Mouse (Mus musculus): Measurements from ENCODE around the gene Myo1f. TPM values are rescaled to one million over a fixed set of nuclear protein-coding genes. Genes with fewer than 3 reads are reported as not detected.

The Myo1f gene
- polyA plus RNA-seq, 1 experiment from 2014 or later = 1.6 TPM

DNA sequence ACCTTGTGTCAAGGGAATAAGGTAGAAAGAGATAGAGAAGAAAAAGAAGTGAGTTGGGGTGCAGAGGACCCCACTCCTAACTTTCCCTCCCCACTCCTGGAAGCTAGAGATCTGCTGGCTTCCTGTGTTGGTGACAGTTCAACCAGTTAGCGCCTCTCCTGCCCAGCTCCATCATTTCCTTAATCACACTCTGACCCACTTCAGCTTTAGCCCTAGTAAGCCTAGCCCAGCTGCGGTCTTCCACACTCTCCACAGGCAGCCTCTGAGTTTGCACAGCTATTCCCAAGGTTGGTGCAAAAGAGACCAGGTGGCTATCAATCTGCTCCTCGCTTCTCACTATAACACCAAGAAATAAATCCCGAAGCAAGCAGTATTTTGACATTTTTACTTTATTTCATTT is 15.6 kb upstream of the Myo1f start:
- H3K4me3 ChIP-seq = no peak overlapping the region
- H3K4me1 ChIP-seq = no peaks in the 10 kb centered on the region
- no peaks in the 10 kb centered on the region for H3K9me3 ChIP-seq
- H3K36me3 ChIP-seq (replicated peaks) = peaks cover 56% of the 10 kb centered on the region
- no peak overlapping the region for H3K27ac ChIP-seq
- H3K27me3 ChIP-seq (ENCODE audit: poor library complexity, severe bottlenecking) = no peaks in the 10 kb centered on the region
- no peak for DNase-seq (ENCODE audit: extremely low spot score, low spot score)
- WGBS = 95% methylated on average over 4 of the region's 4 CpGs

DNA sequence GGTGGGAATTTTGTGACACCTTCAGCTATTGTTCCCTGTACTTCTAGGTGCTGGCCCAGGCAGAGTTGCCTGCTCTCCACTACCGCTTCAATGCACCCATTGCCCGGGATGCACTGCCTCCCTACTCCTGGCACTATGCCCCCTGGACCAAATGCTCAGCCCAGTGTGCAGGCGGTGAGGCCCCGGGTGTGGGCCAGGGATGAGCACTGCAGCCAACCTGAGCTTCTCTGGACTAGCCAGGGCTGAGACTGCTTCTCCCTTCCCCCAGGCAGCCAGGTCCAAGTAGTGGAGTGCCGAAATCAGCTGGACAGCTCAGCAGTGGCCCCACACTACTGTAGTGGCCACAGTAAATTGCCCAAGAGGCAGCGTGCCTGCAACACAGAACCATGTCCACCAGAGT is 6.3 kb upstream of the Myo1f start:
- H3K4me1 ChIP-seq = no peaks in the 10 kb centered on the region
- H3K27ac ChIP-seq = no peak overlapping the region
- no peak overlapping the region for H3K4me3 ChIP-seq
- 92% methylated on average over 6 of the region's 6 CpGs for WGBS
- DNase-seq (ENCODE audit: extremely low spot score, low spot score) = no peak
- peaks cover 83% of the 10 kb centered on the region for H3K36me3 ChIP-seq (replicated peaks)
- no peaks in the 10 kb centered on the region for H3K27me3 ChIP-seq (ENCODE audit: poor library complexity, severe bottlenecking)
- H3K9me3 ChIP-seq = no peaks in the 10 kb centered on the region

DNA sequence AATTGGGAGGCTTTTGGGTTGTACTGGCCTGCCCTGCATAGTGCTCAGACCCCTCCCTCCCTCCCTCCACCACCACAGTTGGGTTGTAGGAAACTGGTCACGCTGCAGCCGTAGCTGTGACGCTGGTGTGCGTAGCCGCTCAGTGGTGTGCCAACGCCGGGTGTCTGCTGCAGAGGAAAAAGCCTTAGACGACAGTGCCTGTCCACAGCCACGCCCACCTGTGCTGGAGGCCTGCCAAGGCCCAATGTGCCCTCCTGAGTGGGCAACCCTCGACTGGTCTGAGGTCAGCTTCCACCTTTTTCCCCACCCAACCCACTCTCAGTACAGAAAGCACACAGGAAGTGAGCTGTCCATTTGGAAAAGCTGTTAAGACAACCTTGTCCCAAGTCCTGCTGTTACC is 5.1 kb upstream of the Myo1f start:
- H3K27me3 ChIP-seq (ENCODE audit: poor library complexity, severe bottlenecking) = no peaks in the 10 kb centered on the region
- no peaks in the 10 kb centered on the region for H3K4me1 ChIP-seq
- peaks cover 73% of the 10 kb centered on the region for H3K36me3 ChIP-seq (replicated peaks)
- H3K27ac ChIP-seq = no peak overlapping the region
- 91% methylated on average over 10 of the region's 10 CpGs for WGBS
- DNase-seq (ENCODE audit: extremely low spot score, low spot score) = no peak
- no peak overlapping the region for H3K4me3 ChIP-seq
- no peaks in the 10 kb centered on the region for H3K9me3 ChIP-seq

DNA sequence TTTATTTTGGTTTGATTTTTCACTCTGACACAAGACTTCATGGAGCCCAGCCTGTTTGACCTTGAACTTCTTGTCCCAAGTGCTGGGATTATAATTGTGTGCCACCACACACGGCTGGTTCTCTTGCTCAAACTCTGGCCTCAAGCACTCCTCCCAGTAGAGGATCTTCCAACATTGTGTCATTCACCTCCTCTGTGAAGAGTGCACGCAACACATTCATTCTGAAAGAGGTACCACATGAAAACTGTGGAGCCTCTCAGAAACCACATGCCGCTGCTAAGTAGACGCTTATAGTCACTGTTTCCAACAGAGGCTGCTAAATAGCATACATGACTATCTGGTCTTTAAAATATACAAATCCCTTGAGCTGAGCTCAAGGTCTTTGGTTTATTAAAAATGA is 3.4 kb upstream of the Myo1f start:
- DNase-seq (ENCODE audit: extremely low spot score, low spot score) = no peak
- peaks cover 60% of the 10 kb centered on the region for H3K36me3 ChIP-seq (replicated peaks)
- 96% methylated on average over 4 of the region's 4 CpGs for WGBS
- no peaks in the 10 kb centered on the region for H3K27me3 ChIP-seq (ENCODE audit: poor library complexity, severe bottlenecking)
- no peak overlapping the region for H3K27ac ChIP-seq
- H3K9me3 ChIP-seq = no peaks in the 10 kb centered on the region
- H3K4me1 ChIP-seq = no peaks in the 10 kb centered on the region
- H3K4me3 ChIP-seq = no peak overlapping the region

DNA sequence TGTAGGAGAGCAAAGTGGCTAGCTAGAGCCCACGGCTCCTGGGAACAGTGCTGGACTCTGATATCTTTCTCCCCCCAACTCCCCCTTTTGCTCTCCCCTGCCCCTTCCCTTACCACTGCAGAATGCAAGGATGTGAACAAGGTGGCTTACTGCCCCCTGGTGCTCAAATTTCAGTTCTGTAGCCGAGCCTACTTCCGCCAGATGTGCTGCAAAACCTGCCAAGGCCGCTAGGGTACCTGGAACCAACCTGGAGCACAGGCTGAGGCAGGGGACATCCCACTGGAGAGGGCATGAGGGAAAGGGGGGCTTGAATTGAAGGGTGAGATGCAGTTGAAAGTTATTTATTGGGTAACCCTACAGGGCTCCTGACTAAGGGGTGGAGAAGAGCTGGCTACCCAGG is 2.5 kb upstream of the Myo1f start:
- Histone ChIP-seq H3K27ac (no peak overlapping the region), H3K9me3 (no peaks in the 10 kb centered on the region), H3K36me3 (replicated peaks) (peaks cover 54% of the 10 kb centered on the region), H3K4me3 (no peak overlapping the region), H3K4me1 (no peaks in the 10 kb centered on the region), H3K27me3 (ENCODE audit: poor library complexity, severe bottlenecking) (no peaks in the 10 kb centered on the region)
- peak; percentile 59 for DNase-seq (ENCODE audit: extremely low spot score, low spot score)
- WGBS = 54% methylated on average over 4 of the region's 4 CpGs

DNA sequence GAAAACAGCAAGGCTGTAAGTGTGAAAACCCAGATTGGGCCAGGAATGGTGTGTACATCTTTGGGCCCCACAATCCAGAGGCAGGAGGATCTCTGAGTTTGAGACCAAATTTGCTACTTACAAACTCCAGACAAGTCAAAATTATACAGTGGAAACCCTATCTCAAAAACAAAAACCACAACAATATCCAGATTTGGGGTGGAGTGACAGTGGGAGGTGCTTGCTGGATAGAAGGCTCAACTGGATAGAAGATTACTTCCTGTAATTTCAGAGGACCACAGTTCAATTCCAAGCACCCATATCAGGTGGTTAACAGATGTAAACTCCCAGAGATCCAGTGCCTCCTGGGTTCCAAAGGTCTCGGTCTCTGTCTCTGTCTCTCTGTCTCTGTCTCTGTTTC is 971 bp upstream of the Myo1f start:
- no peaks in the 10 kb centered on the region for H3K27me3 ChIP-seq (ENCODE audit: poor library complexity, severe bottlenecking)
- H3K9me3 ChIP-seq = no peaks in the 10 kb centered on the region
- 68% methylated on average over 1 of the region's 1 CpGs for WGBS
- H3K4me3 ChIP-seq = no peak overlapping the region
- no peak for DNase-seq (ENCODE audit: extremely low spot score, low spot score)
- H3K4me1 ChIP-seq = no peaks in the 10 kb centered on the region
- H3K27ac ChIP-seq = no peak overlapping the region
- peaks cover 38% of the 10 kb centered on the region for H3K36me3 ChIP-seq (replicated peaks)

DNA sequence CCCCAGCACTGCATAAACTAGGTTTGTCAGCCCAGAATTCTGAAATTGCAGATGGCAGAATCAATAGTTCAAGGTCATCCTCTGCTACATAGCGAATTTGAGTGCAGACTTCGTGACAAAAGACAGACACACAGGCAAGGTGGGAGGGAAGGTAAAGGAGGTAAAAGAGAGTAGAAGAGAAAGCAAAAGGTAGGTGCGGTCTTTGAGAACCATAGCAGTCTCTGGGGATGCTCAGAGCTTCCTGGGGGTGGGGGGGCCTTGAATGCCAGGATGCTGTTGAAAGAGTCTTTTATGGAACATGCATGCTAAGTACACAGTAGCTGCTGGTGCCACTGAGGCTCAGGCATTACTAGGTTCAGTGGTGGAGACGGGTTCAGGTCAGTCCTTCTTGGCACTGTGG is 2.4 kb downstream of the Myo1f start:
- Histone ChIP-seq H3K9me3 (no peaks in the 10 kb centered on the region), H3K4me1 (no peaks in the 10 kb centered on the region), H3K4me3 (no peak overlapping the region), H3K36me3 (replicated peaks) (peaks cover 12% of the 10 kb centered on the region), H3K27ac (no peak overlapping the region), H3K27me3 (ENCODE audit: poor library complexity, severe bottlenecking) (no peaks in the 10 kb centered on the region)
- DNase-seq (ENCODE audit: extremely low spot score, low spot score) = no peak
- WGBS = 72% methylated on average over 4 of the region's 4 CpGs

DNA sequence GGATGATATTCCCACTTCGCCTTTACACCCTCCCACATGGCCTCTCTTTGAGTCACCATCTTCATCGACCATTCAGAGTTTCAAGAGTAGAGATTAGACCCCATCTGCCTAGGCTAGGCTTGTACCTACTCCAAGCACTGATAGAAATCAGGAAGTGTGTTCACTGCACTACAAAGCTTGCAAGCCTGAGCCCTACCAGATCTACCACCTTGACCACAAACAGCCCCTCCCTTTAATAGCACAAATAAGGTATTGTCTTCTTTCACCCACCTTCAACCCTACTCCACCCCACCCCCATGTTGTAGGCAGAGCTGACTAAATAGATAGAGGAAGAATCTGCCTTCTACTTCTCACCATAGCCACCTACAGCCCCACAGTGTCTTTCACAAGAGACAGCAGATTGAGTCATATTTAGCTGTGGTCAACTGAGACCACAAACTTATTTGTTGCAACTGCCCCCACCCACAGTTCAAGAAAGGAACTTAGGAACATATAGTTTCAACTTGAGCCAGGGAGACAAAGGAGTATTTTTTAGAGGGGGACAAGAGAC is 8.1 kb downstream of the Myo1f start:
- DNase-seq (ENCODE audit: extremely low spot score, low spot score) = no peak
- no peak overlapping the region for H3K27ac ChIP-seq
- no peaks in the 10 kb centered on the region for H3K4me1 ChIP-seq
- 0 out of 2 replicates have a peak, but pooled peaks cover 4% of the 10 kb centered on the region for H3K9me3 ChIP-seq
- 83% methylated on average over 2 of the region's 2 CpGs for WGBS
- no peaks in the 10 kb centered on the region for H3K36me3 ChIP-seq (replicated peaks)
- no peak overlapping the region for H3K4me3 ChIP-seq
- no peaks in the 10 kb centered on the region for H3K27me3 ChIP-seq (ENCODE audit: poor library complexity, severe bottlenecking)

DNA sequence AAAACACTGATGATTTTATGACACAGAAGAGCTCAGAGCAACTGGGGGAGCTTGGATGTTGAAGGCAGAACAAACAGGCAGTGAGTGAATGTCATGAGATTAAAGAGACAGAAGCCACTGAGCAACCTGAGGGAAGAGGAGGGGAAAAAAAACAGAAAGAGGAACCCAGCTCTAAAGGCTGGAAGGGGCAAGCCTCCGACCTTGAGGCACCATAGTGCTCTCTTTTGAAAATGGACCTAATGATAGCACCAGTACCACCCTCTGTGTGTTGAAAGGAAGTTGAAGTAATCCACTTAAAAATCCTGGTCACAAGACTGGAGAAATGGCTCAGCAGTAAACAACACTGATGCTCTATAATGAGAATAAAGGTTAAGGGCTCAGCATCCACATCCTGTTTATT is 9.1 kb downstream of the Myo1f start:
- WGBS = 68% methylated on average over 1 of the region's 1 CpGs
- no peak overlapping the region for H3K4me3 ChIP-seq
- no peaks in the 10 kb centered on the region for H3K36me3 ChIP-seq (replicated peaks)
- DNase-seq (ENCODE audit: extremely low spot score, low spot score) = no peak
- no peaks in the 10 kb centered on the region for H3K27me3 ChIP-seq (ENCODE audit: poor library complexity, severe bottlenecking)
- no peaks in the 10 kb centered on the region for H3K4me1 ChIP-seq
- no peak overlapping the region for H3K27ac ChIP-seq
- 0 out of 2 replicates have a peak, but pooled peaks cover 4% of the 10 kb centered on the region for H3K9me3 ChIP-seq

DNA sequence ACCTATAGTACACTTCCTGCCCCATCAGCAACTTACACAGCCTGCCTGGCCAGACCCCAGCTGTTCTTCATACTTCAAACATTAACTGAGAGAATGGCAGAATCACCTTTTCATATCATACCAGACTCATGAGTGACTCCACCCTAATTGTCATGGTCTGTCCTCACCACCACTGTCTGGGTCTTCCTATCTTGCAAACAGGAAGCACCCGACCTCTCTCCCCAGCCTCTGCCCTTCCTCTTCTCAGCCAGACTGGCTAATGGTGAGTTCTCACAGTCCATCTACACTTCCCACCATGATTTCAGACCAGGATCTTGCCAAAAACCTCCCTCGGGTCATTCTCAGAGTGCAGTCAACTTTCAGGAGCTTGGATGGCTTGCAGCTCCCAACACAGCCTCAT is 10.7 kb downstream of the Myo1f start:
- no peaks in the 10 kb centered on the region for H3K4me1 ChIP-seq
- DNase-seq (ENCODE audit: extremely low spot score, low spot score) = no peak

DNA sequence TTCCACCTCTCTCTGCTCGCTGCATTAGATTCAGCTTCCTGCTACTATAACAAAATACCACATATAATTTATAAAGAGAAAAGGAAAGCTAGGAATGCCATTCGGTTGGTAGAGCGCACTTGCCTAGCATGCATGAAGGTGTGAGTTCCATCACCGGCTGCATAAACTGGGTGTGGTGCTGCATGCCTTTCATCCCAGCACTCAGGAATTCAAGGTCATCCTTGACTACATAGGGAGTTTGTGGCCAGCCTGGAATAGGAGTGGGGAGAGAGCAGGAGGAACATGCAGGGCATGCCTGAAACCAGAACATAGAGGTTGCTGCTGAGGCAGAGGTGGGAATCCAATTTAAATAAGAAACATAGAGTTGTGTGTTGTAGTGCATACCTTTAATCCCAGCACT is 28.6 kb downstream of the Myo1f start:
- H3K9me3 ChIP-seq = no peaks in the 10 kb centered on the region
- 89% methylated on average over 4 of the region's 4 CpGs for whole genome bisulfite sequencing
- no peaks in the 10 kb centered on the region for H3K4me1 ChIP-seq
- no peaks in the 10 kb centered on the region for H3K36me3 ChIP-seq (replicated peaks)
- H3K27me3 ChIP-seq (ENCODE audit: poor library complexity, severe bottlenecking) = no peaks in the 10 kb centered on the region
- H3K4me3 ChIP-seq = no peak overlapping the region
- H3K27ac ChIP-seq = no peak overlapping the region
- DNase-seq (ENCODE audit: extremely low spot score, low spot score) = no peak

More for the DNA sequence above, 10.7 kb downstream of the Myo1f start:
- H3K27ac ChIP-seq = no peak overlapping the region
- 0 out of 2 replicates have a peak, but pooled peaks cover 4% of the 10 kb centered on the region for H3K9me3 ChIP-seq
- H3K4me3 ChIP-seq = no peak overlapping the region
- no peaks in the 10 kb centered on the region for H3K27me3 ChIP-seq (ENCODE audit: poor library complexity, severe bottlenecking)
- WGBS = 90% methylated on average over 2 of the region's 2 CpGs
- no peaks in the 10 kb centered on the region for H3K36me3 ChIP-seq (replicated peaks)

DNA sequence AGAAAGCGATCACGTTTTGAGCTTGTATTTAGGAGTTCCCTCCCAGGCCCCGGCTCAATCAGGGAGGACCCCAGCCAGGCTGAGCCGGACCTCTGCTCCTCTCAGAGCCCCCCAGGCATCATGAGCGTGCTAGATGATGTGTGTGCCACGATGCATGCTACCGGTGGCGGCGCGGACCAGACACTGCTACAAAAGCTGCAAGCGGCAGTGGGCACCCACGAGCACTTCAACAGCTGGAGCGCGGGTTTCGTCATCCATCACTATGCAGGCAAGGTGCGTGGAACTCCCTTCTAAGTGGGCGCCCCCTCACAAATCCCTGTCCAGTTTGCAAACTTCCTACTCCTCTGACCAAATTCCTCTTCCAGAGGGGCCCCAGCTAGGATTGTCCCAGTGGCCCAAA is 30.5 kb downstream of the Myo1f start:
- no peaks in the 10 kb centered on the region for H3K4me1 ChIP-seq
- H3K27ac ChIP-seq = no peak overlapping the region
- no peak for DNase-seq (ENCODE audit: extremely low spot score, low spot score)
- H3K9me3 ChIP-seq = no peaks in the 10 kb centered on the region
- 70% methylated on average over 17 of the region's 17 CpGs for WGBS
- H3K27me3 ChIP-seq (ENCODE audit: poor library complexity, severe bottlenecking) = no peaks in the 10 kb centered on the region
- H3K36me3 ChIP-seq (replicated peaks) = no peaks in the 10 kb centered on the region
- H3K4me3 ChIP-seq = no peak overlapping the region

DNA sequence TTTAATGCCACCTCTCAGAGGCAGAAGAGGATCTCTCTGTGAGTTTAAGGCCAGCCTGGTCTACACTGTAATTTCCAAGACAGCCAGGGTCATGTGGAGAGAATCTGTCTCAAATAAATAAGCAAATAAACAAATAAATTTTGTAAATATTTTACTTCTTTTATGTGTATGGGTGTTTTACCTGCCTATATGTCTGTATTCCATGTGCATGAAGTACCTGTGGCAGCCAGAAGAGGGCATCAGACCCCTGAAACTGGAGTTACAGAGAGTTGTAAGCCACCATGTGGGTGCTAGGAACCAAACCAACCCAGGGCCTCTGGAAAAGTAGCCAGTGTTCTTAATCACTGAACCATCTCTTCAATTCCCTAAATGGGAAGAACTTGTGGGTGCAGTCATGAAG is 41.8 kb downstream of the Myo1f start:
- Histone ChIP-seq H3K4me3 (no peak overlapping the region), H3K9me3 (peaks cover 15% of the 10 kb centered on the region; the same call in 1 of the 2 replicates), H3K36me3 (replicated peaks) (no peaks in the 10 kb centered on the region), H3K27ac (no peak overlapping the region), H3K27me3 (ENCODE audit: poor library complexity, severe bottlenecking) (no peaks in the 10 kb centered on the region), H3K4me1 (no peaks in the 10 kb centered on the region)
- no peak for DNase-seq (ENCODE audit: extremely low spot score, low spot score)

DNA sequence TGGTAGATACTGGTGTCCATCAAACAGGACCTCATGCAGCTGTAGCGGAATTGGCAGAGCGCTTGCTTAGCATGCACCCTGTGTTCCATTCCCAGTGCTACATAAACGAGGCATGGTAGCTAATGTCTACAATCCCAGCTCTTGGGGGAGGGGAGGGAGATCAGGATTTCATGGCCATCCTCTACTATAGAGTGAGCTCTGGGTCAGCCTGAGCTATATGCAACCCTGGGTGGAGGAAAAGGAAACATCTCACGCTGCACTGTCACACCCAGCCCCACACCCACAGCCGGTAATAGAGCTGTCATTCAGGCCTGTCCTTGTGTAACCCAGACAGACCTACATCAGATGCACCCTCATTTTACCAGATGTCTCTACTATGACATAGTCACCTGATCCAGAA is 43.0 kb downstream of the Myo1f start:
- no peaks in the 10 kb centered on the region for H3K27me3 ChIP-seq (ENCODE audit: poor library complexity, severe bottlenecking)
- no peak for DNase-seq (ENCODE audit: extremely low spot score, low spot score)
- peaks cover 15% of the 10 kb centered on the region; the same call in 1 of the 2 replicates for H3K9me3 ChIP-seq
- no peak overlapping the region for H3K4me3 ChIP-seq
- WGBS = 94% methylated on average over 5 of the region's 5 CpGs
- H3K36me3 ChIP-seq (replicated peaks) = no peaks in the 10 kb centered on the region
- H3K4me1 ChIP-seq = no peaks in the 10 kb centered on the region
- H3K27ac ChIP-seq = no peak overlapping the region
